ENCODE assay signal across 8 mouse cellular contexts in genomic region chr6:115838161-115838597, GRCm38 (mm10). TPM values are rescaled to one million over a fixed set of nuclear protein-coding genes. Genes with fewer than 3 reads are reported as not detected.
A peak's percentile ranks its signal among the peaks of the same experiment; 100 is the strongest.
DNase-seq lines count a peak whose midpoint lies in the region; ATAC-seq and TF ChIP-seq lines count a peak whose summit lies in the region.

Gene Efcab12, minus strand, starts transcription at chr6:115838412.

- peak within 1 kb of the TSS; percentile 26 for H3K4me3 ChIP-seq in forebrain, embryonic 11.5 days (ENCODE audit: low read depth, low read length)
- peak within 1 kb of the TSS; percentile 58 for H3K4me3 ChIP-seq in heart, embryonic 16.5 days (ENCODE audit: low read length)
- peak within 1 kb of the TSS; percentile 46 for H3K4me3 ChIP-seq in liver, embryonic 11.5 days (ENCODE audit: low read depth, low read length)
- no peak within 1 kb of the TSS for H3K4me3 ChIP-seq in myocyte
- H3K4me3 ChIP-seq in testis, adult 2 months (ENCODE audit: control insufficient read depth, low read depth, low read length): peak within 1 kb of the TSS; percentile 89

- TF ChIP-seq CTCF in testis, adult 2 months (IDR thresholded peaks at IDR 0.05; ENCODE audit: control insufficient read depth, insufficient read depth, insufficient replicate concordance, low read depth, low read length): no peak

- H3K4me2 ChIP-seq in forebrain, embryonic 11.5 days (ENCODE audit: low read depth, low read length, severe bottlenecking): peak within 1 kb of the TSS; percentile 46
- H3K4me2 ChIP-seq in heart, embryonic 16.5 days (ENCODE audit: low read depth, low read length): peak within 1 kb of the TSS; percentile 93
- peak within 1 kb of the TSS; percentile 90 for H3K4me2 ChIP-seq in liver, embryonic 11.5 days
- no peak within 1 kb of the TSS for H3K4me2 ChIP-seq in myocyte (ENCODE audit: low read depth)

- H3ac ChIP-seq in myocyte (ENCODE audit: control insufficient read depth, insufficient read length): no peak within 1 kb of the TSS

- H3K4me1 ChIP-seq in forebrain, embryonic 11.5 days (replicated peaks; ENCODE audit: control insufficient read depth, insufficient read depth, low read length): no peaks in the 10 kb centered on the region
- H3K4me1 ChIP-seq in heart, embryonic 16.5 days (ENCODE audit: control insufficient read depth, insufficient read depth, low read length): peaks cover 8% of the 10 kb centered on the region; the same call in 1 of the 2 replicates
- H3K4me1 ChIP-seq in liver, embryonic 11.5 days (replicated peaks; ENCODE audit: control insufficient read depth, insufficient read depth, low read length): peaks cover 3% of the 10 kb centered on the region
- peaks cover 8% of the 10 kb centered on the region for H3K4me1 ChIP-seq in testis, adult 2 months (ENCODE audit: control insufficient read depth, insufficient read depth, low read length)

- ATAC-seq in CD4-positive, CD25-positive, alpha-beta regulatory T cell, adult 4 months: peak; percentile 99
- peak; percentile 90 for ATAC-seq in forebrain, embryonic 11.5 days (replicated peaks; ENCODE audit: low FRiP score)
- ATAC-seq in heart, embryonic 16.5 days (replicated peaks; ENCODE audit: extremely low read depth, insufficient read depth, low FRiP score): peak; percentile 85
- ATAC-seq in liver, embryonic 11.5 days (replicated peaks; ENCODE audit: low FRiP score): peak; percentile 86

- TF ChIP-seq POLR2A in myocyte (IDR thresholded peaks at IDR 0.05; ENCODE audit: insufficient read length, low read depth): no peak
- TF ChIP-seq POLR2A in testis, adult 2 months (IDR thresholded peaks at IDR 0.05; ENCODE audit: control insufficient read depth, low read depth, low read length): peak; percentile 54; the same call in 1 of the 2 replicates

- no peaks in the 10 kb centered on the region for H3K9me3 ChIP-seq in forebrain, embryonic 11.5 days (ENCODE audit: control insufficient read depth, low read length)
- no peaks in the 10 kb centered on the region for H3K9me3 ChIP-seq in heart, embryonic 16.5 days (replicated peaks; ENCODE audit: control insufficient read depth, low read length)
- no peaks in the 10 kb centered on the region for H3K9me3 ChIP-seq in liver, embryonic 11.5 days (ENCODE audit: control insufficient read depth, low read length)

- peak; percentile 72 for DNase-seq in c-Kit-positive CD71-positive TER-119-negative erythroid progenitor cells, embryonic 14.5 days (ENCODE audit: low read depth)
- DNase-seq in forebrain, embryonic 11.5 days (ENCODE audit: low spot score): peak; percentile 77
- DNase-seq in kidney, postnatal 14 days: peak; percentile 81
- peak; percentile 56 for DNase-seq in liver, embryonic 11.5 days (ENCODE audit: low spot score)

- H3K27ac ChIP-seq in forebrain, embryonic 11.5 days (ENCODE audit: low read depth, low read length): no peak within 1 kb of the TSS
- no peak within 1 kb of the TSS for H3K27ac ChIP-seq in heart, embryonic 16.5 days (ENCODE audit: low read length)
- H3K27ac ChIP-seq in liver, embryonic 11.5 days (ENCODE audit: low read depth, low read length): no peak within 1 kb of the TSS
- H3K27ac ChIP-seq in testis, adult 2 months (ENCODE audit: control insufficient read depth, insufficient read depth, low read depth, low read length): peak within 1 kb of the TSS; percentile 85

- no peaks in the 10 kb centered on the region for H3K27me3 ChIP-seq in forebrain, embryonic 11.5 days (ENCODE audit: control insufficient read depth, insufficient read depth, low read length)
- H3K27me3 ChIP-seq in heart, embryonic 16.5 days (ENCODE audit: control insufficient read depth, insufficient read depth, low read length): no peaks in the 10 kb centered on the region
- no peaks in the 10 kb centered on the region for H3K27me3 ChIP-seq in liver, embryonic 11.5 days (replicated peaks; ENCODE audit: control insufficient read depth, insufficient read depth, low read length)
- H3K27me3 ChIP-seq in myocyte (ENCODE audit: control insufficient read depth, insufficient read depth, insufficient read length): no peaks in the 10 kb centered on the region
- H3K27me3 ChIP-seq in testis, adult 2 months (ENCODE audit: control insufficient read depth, insufficient read depth, low read length): no peaks in the 10 kb centered on the region

- 1% methylated on average over 19 of the region's 19 CpGs for WGBS in forebrain, embryonic 11.5 days
- whole genome bisulfite sequencing in heart, embryonic 16.5 days: 2% methylated on average over 19 of the region's 19 CpGs
- WGBS in liver, embryonic 11.5 days: 5% methylated on average over 19 of the region's 19 CpGs

- H3K79me2 ChIP-seq in myocyte (ENCODE audit: control insufficient read depth, insufficient read depth): no peaks in the 10 kb centered on the region

- H3K36me3 ChIP-seq in forebrain, embryonic 11.5 days (ENCODE audit: control insufficient read depth, insufficient read depth, low read length): no peaks in the 10 kb centered on the region
- H3K36me3 ChIP-seq in heart, embryonic 16.5 days (ENCODE audit: control insufficient read depth, insufficient read depth): peaks cover 7% of the 10 kb centered on the region
- H3K36me3 ChIP-seq in liver, embryonic 11.5 days (ENCODE audit: control insufficient read depth, insufficient read depth, low read length): peaks cover 8% of the 10 kb centered on the region; the same call in 1 of the 2 replicates
- H3K36me3 ChIP-seq in myocyte (ENCODE audit: control insufficient read depth, insufficient read depth): no peaks in the 10 kb centered on the region
- H3K36me3 ChIP-seq in testis, adult 2 months (ENCODE audit: control insufficient read depth, insufficient read depth, low read length): no peaks in the 10 kb centered on the region

- peak within 1 kb of the TSS; percentile 43 for H3K9ac ChIP-seq in forebrain, embryonic 11.5 days (ENCODE audit: low read length)
- H3K9ac ChIP-seq in heart, embryonic 16.5 days (ENCODE audit: low read length): peak within 1 kb of the TSS; percentile 70
- peak within 1 kb of the TSS; percentile 37 for H3K9ac ChIP-seq in liver, embryonic 11.5 days (ENCODE audit: low read depth, low read length)

TF ChIP-seq in myocyte, 11 proteins besides CTCF, POLR2A, EP300 and RAD21:
- TF ChIP-seq USF1 (IDR thresholded peaks at IDR 0.05; ENCODE audit: low read depth) (peak; percentile 10), REST (IDR thresholded peaks at IDR 0.05; ENCODE audit: insufficient read depth, insufficient read length) (no peak)

RNA-seq across cellular contexts. Expression of gene Efcab12, which starts in this region (rescaled TPM):
- polyA plus RNA-seq in CD4-positive, CD25-positive, alpha-beta regulatory T cell, adult 4 months (2017; shearing (Covaris generic)): under 1 TPM in 1 of 2 experiments, not detected in 1; 0.20 TPM
- polyA plus RNA-seq in forebrain, embryonic 11.5 days (2014; fragmentation: Nextera tagmentation; extraction: Ambion mirVana): 1.5 and 2.1 TPM in 2 replicates
- polyA plus RNA-seq in heart, embryonic 16.5 days (2015; fragmentation: Nextera tagmentation; extraction: Ambion mirVana): 0.51 and 0.59 TPM in 2 replicates
- polyA plus RNA-seq in liver, embryonic 11.5 days (2014; fragmentation: Nextera tagmentation; extraction: Ambion mirVana): 0.27 TPM in 2 replicates
- polyA plus RNA-seq in myocyte (2012; fragmentation: generic; extraction: Trizol): not detected
- 26.2 and 27.6 TPM in 2 replicates for polyA plus RNA-seq in testis, adult 2 months (2012; rRNA removed)

Comparison
In these comparisons a context has a peak if more than half of its experiments do, and no peak if none do; other contexts are left out.
1. Peak in ATAC-seq in CD4-positive, CD25-positive, alpha-beta regulatory T cell, adult 4 months; RNA of the gene not detected or under 1 TPM.
2. Peak in ATAC-seq, H3K4me3 ChIP-seq, H3K9ac ChIP-seq and H3K4me2 ChIP-seq in heart, embryonic 16.5 days; RNA of the gene not detected or under 1 TPM.
3. Peak in DNase-seq, ATAC-seq, H3K4me3 ChIP-seq, H3K9ac ChIP-seq and H3K4me2 ChIP-seq in liver, embryonic 11.5 days; RNA of the gene not detected or under 1 TPM.